Mouse (Mus musculus) bone marrow macrophage, adult 2 months (primary cell): ENCODE measurements around the gene Catsper2. TPM values are rescaled to one million over a fixed set of nuclear protein-coding genes. Genes with fewer than 3 reads are reported as not detected.
"Not testable (repeated sequence)": the region's sequence is repeated elsewhere in the genome, so short reads cannot be mapped to it uniquely, and the experiment has no call there.

Experiments
- H3K27ac ChIP-seq: 2 replicates; pipeline ENCODE4 v1.5.1; 2012; ENCODE audit warnings: low read depth, low read length; ENCODE audit not compliant: insufficient read depth
- H3K4me1 ChIP-seq: 2 replicates; pipeline ENCODE4 v1.6.1; 2012; ENCODE audit warnings: low read length; ENCODE audit not compliant: control insufficient read depth, insufficient read depth
- H3K4me3 ChIP-seq: 2 replicates; pipeline ENCODE4 v1.5.1; 2012; ENCODE audit warnings: mild to moderate bottlenecking, low read length, moderate library complexity; ENCODE audit not compliant: insufficient read depth
- CTCF ChIP-seq: IDR thresholded peaks from 2 replicates; pipeline ENCODE4 v1.5.1; 2012; ENCODE audit warnings: low read depth, mild to moderate bottlenecking, low read length, moderate library complexity
- POLR2A ChIP-seq: IDR thresholded peaks from 2 replicates; pipeline ENCODE4 v1.6.1; 2012; ENCODE audit warnings: mild to moderate bottlenecking, low read depth, low read length, borderline replicate concordance
- polyA plus RNA-seq: library from polyadenylated mRNA; stranded (reverse); fragments of >200 nt; gene quantifications from 2 replicates; pipeline ENCODE4 v1.2.4, GENCODE M21; 2012; ENCODE audit not compliant: missing spikeins, insufficient read depth, insufficient read length

The Catsper2 gene
- polyA plus RNA-seq, 1 experiment: 0.80 TPM

DNA sequence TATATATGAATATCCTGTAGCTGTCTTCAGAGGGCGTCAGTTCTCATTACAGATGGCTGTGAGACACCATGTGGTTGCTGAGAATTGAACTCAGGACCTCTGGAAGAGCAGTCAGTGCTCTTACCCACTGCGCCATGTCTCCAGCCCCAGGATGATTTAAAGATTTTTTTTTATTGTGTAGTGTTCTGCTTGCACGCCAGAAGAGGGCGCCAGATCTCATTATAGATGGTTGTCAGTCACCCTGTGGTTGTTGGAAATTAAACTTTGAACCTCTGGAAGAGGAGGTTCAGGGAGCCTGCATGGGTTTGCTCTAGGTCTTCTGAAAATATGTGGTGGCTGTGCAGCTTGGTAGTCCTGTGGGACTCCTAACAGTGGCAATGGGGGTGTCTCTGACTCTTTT, 5.4 kb downstream of the Catsper2 start:
- TF ChIP-seq CTCF (peak; percentile 36; the same call in 1 of the 2 replicates), POLR2A (no peak)
- peaks cover 6% of the 10 kb centered on the region for H3K4me1 ChIP-seq

DNA sequence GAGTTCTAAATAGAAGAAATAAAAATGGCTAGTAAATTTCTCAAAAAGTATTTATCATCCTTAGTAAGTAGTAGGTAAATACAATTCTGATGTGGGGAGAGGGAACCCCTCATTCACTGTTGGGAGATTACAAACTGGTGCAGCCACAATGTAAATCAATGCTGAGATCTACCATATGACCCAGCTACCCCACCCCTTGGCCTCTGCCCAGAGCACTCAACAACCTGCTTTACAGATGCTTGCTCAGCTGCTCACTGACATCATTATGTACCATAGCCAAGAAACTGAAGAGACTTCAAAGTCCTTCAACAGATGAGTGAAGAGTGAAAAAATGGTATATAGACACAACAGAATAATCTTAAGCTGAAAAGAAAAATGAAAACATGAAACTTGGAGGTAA, 10.3 kb downstream of the Catsper2 start:
- Histone ChIP-seq H3K4me1 (no peaks in the 10 kb centered on the region), H3K4me3 (no peak overlapping the region), H3K27ac (no peak overlapping the region)
- no peak for TF ChIP-seq POLR2A
- no peak for TF ChIP-seq CTCF

More for the DNA sequence above, 5.4 kb downstream of the Catsper2 start:
- no peak overlapping the region for H3K27ac ChIP-seq
- no peak overlapping the region for H3K4me3 ChIP-seq

DNA sequence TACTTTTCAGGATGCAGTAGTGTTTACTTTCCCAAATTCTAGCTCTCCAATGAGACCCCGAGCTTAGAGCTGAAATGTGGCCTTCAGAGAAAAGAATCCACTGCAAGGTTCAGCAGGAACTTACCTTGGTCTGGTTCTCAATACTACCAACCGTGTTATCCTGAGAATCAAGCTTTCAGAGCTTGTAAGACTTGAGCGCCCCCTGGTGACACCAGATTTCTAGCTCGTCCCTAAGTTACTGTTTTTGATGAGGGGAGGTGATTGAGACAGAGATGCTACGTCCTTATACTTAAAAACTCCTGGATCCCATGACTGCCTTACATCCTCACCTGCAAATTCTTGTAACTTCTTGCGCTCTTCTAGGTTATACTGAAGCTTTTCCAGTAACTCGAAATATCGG, 17.0 kb downstream of the Catsper2 start:
- Histone ChIP-seq H3K4me3 (no peak overlapping the region), H3K27ac (no peak overlapping the region), H3K4me1 (no peaks in the 10 kb centered on the region)
- no peak for TF ChIP-seq CTCF
- no peak for TF ChIP-seq POLR2A

DNA sequence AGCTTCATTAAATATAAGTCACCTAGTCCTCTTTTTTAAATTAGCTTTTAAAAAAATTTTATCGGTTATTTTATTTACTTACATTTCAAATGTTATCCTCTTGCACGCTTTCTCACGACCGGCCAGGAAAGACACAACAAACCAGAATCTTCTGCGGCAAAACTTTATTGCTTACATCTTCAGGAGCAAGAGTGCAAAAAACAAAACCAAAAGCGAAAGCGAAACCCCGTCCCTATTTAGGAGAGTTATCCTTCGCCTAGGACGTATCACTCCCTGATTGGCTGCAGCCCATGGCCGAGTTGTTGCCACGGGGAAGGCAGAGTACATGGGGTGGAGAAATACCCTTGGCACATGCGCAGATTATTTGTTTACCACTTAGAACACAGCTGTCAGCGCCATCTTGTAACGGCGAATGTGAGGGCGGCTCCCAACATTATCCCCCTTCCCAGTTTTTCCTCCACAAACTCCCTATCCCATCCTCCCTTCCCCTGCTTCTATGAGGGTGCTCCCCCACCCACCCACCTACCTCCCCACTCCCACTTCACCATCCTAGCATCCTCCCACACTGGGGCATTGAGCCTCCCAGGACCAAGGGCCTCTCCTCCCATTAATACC, 26.5 kb downstream of the Catsper2 start, which contains the start of gene Strc:
Gene Strc (minus strand): TSS at position 208 of the 615 bp plus-strand sequence.
- not testable (repeated sequence) for H3K4me1 ChIP-seq, H3K4me3 ChIP-seq, H3K27ac ChIP-seq

GRCm38 (mm10) chr2:121374766-121375165, 38.8 kb downstream of the Catsper2 start:
- Histone ChIP-seq H3K4me1 (no peaks in the 10 kb centered on the region), H3K27ac (no peak overlapping the region), H3K4me3 (no peak overlapping the region)
- no peak for TF ChIP-seq POLR2A
- TF ChIP-seq CTCF: no peak

DNA sequence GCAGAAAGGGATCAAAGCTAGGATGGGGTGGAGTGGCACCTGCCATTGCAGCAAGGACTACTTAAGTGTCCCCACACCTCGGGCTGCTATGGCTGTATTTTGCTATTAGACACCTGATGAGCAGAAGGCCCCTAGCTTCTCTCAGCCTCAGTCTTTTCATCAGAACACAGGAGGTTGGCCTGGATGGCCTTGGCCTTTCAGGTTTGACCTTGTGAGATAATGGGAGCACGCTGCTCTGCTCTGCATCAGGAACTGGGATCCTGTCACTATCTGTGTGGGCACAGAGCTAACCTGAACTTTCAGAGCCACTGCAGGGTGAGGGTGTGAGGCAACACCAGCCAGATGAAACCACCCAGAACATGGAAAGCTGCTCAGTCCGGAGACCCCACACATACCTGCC, 41.3 kb downstream of the Catsper2 start:
- Histone ChIP-seq H3K27ac (no peak overlapping the region), H3K4me1 (no peaks in the 10 kb centered on the region), H3K4me3 (no peak overlapping the region)
- TF ChIP-seq CTCF (no peak), POLR2A (no peak)

DNA sequence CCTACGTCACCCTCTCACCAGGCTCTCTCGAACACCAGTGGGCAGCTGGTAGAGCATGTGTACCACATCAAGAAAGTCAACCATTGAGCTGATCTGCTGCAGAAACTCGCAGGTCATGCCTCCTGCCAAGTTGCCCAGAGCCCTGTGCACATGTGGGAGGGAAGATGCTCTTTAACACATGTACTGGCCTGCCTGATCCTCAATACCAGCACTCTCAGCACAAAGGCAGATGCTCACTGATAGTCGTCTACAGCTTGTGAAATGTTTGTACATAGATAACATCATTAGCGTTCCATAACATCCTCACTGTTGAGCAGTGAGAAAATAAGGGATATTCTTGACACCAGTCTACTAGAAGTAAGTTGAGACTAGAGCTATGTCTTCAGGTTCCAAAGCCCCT, 42.7 kb downstream of the Catsper2 start:
- no peak overlapping the region for H3K27ac ChIP-seq
- H3K4me3 ChIP-seq: no peak overlapping the region
- TF ChIP-seq POLR2A: no peak
- H3K4me1 ChIP-seq: no peaks in the 10 kb centered on the region

DNA sequence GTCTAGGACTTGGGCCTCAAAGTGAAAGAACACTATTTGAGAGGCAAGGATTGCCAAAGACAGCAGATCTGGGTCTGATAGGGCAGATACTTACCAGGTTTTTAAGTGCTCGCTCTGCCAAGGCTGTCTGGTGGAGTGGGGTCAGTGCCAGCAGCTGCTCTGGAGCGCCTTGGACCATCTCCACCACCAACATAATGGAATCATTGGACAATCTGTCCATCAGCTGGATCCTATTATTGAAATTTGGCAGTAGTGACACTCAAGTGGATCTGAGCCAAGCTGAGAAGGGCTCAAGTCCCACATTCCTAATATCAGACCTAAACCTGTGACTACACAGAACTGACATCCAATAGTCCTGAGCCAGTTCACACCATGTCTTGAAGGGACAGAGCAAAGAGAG, 44.8 kb downstream of the Catsper2 start:
- no peak for TF ChIP-seq CTCF
- TF ChIP-seq POLR2A: no peak
- H3K4me3 ChIP-seq: no peak overlapping the region
- no peak overlapping the region for H3K27ac ChIP-seq
- H3K4me1 ChIP-seq: no peaks in the 10 kb centered on the region

DNA sequence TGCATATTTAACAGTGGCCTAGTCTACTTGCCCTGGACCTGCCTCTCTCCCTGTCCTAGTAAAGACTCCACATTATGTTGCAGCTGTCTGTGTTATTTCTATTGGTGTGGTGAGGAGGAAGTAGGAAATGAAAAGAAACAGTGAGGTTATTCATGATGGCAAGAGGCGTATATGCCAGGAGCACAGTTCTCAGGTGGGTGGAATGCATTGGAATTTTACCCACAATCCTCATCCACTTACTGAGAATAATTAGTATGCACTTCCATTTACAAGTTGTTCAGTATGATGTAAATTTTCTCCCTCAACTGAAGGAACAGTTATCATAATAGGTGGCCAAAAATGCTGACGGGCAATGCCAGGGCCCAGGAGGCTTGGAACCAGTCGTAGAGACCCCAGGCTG, 49.9 kb downstream of the Catsper2 start:
- no peak for TF ChIP-seq POLR2A
- no peak for TF ChIP-seq CTCF

DNA sequence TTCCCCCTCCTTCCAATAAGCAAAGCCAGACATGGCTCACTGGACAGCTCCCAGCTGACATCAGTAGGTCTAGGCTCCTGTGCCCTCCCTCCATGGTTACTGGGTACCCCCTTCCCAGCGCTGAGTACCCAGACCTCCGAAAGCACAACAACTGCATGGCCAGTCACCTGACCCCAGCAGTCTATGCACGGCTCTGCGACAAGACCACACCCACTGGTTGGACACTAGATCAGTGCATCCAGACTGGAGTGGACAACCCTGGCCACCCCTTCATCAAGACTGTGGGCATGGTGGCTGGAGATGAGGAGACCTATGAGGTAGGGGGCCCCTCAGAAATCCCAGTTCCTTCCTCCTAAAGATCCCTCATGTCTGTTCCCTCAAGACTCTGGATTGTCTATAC, 54.1 kb downstream of the Catsper2 start:
- TF ChIP-seq POLR2A (no peak), CTCF (no peak)
- no peak overlapping the region for H3K27ac ChIP-seq
- no peaks in the 10 kb centered on the region for H3K4me1 ChIP-seq
- H3K4me3 ChIP-seq: no peak overlapping the region

More for the DNA sequence above, 49.9 kb downstream of the Catsper2 start:
- no peak overlapping the region for H3K27ac ChIP-seq
- H3K4me1 ChIP-seq: no peaks in the 10 kb centered on the region
- no peak overlapping the region for H3K4me3 ChIP-seq

- Histone ChIP-seq H3K4me3 (no peak overlapping the region), H3K4me1 (peaks cover 10% of the 10 kb centered on the region), H3K27ac (no peak overlapping the region)
- TF ChIP-seq POLR2A (no peak), CTCF (no peak)
Measured at GRCm38 (mm10) chr2:121358381-121358780, 55.2 kb downstream of the Catsper2 start.
